20 mouse cellular contexts compared by ENCODE assay signal in genomic region chr5:115182925-115183324, GRCm38 (mm10). TPM values are rescaled to one million over a fixed set of nuclear protein-coding genes. Genes with fewer than 3 reads are reported as not detected.
DNase-seq lines count a peak whose midpoint lies in the region; ATAC-seq lines count a peak whose summit lies in the region.
"Had no signal": no experiment of that assay in that cellular context is flagged by ENCODE, and none has a peak within 500 bp of the region (broad histone marks: within the 10 kb centered on the region; RNA-seq: fewer than 3 reads in every experiment).

No protein-coding gene starts in this region.

- H3K4me2 ChIP-seq in heart, embryonic 11.5 days, result no peak overlapping the region
- no peak overlapping the region for H3K4me2 ChIP-seq in hindbrain, embryonic 13.5 days
- H3K4me2 ChIP-seq in hindbrain, embryonic 16.5 days (ENCODE audit: low read length), result no peak overlapping the region
- H3K4me2 ChIP-seq: forebrain, embryonic 12.5 days; liver, embryonic 12.5 days; lung, embryonic 14.5 days had no signal

- H3K4me1 ChIP-seq in heart, embryonic 10.5 days, result peaks cover 61% of the 10 kb centered on the region
- H3K4me1 ChIP-seq in heart, embryonic 11.5 days (ENCODE audit: control insufficient read depth, insufficient read depth, low read length), result peaks cover 37% of the 10 kb centered on the region
- H3K4me1 ChIP-seq in hindbrain, embryonic 13.5 days (replicated peaks), result peaks cover 66% of the 10 kb centered on the region
- peaks cover 27% of the 10 kb centered on the region for H3K4me1 ChIP-seq in hindbrain, embryonic 16.5 days (ENCODE audit: control insufficient read depth, insufficient read depth, low read depth, low read length)

- H3K4me3 ChIP-seq in heart, embryonic 10.5 days, result no peak overlapping the region
- H3K4me3 ChIP-seq in heart, embryonic 11.5 days (ENCODE audit: low read depth, low read length), result no peak overlapping the region
- H3K4me3 ChIP-seq in hindbrain, embryonic 13.5 days, result no peak overlapping the region
- no peak overlapping the region for H3K4me3 ChIP-seq in hindbrain, embryonic 16.5 days (ENCODE audit: low read length)
- H3K4me3 ChIP-seq: forebrain, embryonic 12.5 days; hindbrain, embryonic 10.5 days; liver, embryonic 12.5 days had no signal

- no peaks in the 10 kb centered on the region for H3K9me3 ChIP-seq in heart, embryonic 10.5 days
- H3K9me3 ChIP-seq in heart, embryonic 11.5 days (replicated peaks; ENCODE audit: control insufficient read depth, low read length), result no peaks in the 10 kb centered on the region
- no peaks in the 10 kb centered on the region for H3K9me3 ChIP-seq in hindbrain, embryonic 13.5 days
- H3K9me3 ChIP-seq in hindbrain, embryonic 16.5 days (ENCODE audit: control insufficient read depth, low read length), result no peaks in the 10 kb centered on the region
- H3K9me3 ChIP-seq: forebrain, embryonic 12.5 days; hindbrain, embryonic 10.5 days; liver, embryonic 12.5 days had no signal

- no peak overlapping the region for H3K9ac ChIP-seq in heart, embryonic 11.5 days (ENCODE audit: low read depth, low read length)
- no peak overlapping the region for H3K9ac ChIP-seq in hindbrain, embryonic 13.5 days
- no peak overlapping the region for H3K9ac ChIP-seq in hindbrain, embryonic 16.5 days (ENCODE audit: low read depth, low read length)
- H3K9ac ChIP-seq: forebrain, embryonic 12.5 days; liver, embryonic 12.5 days; lung, embryonic 14.5 days had no signal

- WGBS in heart, embryonic 10.5 days, result 71% methylated on average over 8 of the region's 8 CpGs
- 67% methylated on average over 8 of the region's 8 CpGs for WGBS in heart, embryonic 11.5 days (ENCODE audit: insufficient replicate concordance)
- WGBS in hindbrain, embryonic 13.5 days, result 79% methylated on average over 8 of the region's 8 CpGs
- 67% methylated on average over 8 of the region's 8 CpGs for WGBS in hindbrain, embryonic 16.5 days

- peaks cover 22% of the 10 kb centered on the region for H3K27me3 ChIP-seq in heart, embryonic 10.5 days (ENCODE audit: insufficient read depth, poor library complexity, severe bottlenecking)
- H3K27me3 ChIP-seq in heart, embryonic 11.5 days (ENCODE audit: control insufficient read depth, insufficient read depth, low read length), result 0 out of 2 replicates have a peak, but pooled peaks cover 3% of the 10 kb centered on the region
- H3K27me3 ChIP-seq in hindbrain, embryonic 13.5 days, result peaks cover 12% of the 10 kb centered on the region
- H3K27me3 ChIP-seq in hindbrain, embryonic 16.5 days (replicated peaks; ENCODE audit: control insufficient read depth, insufficient read depth, low read length), result no peaks in the 10 kb centered on the region

- no peak for ATAC-seq in heart, embryonic 11.5 days (replicated peaks; ENCODE audit: insufficient number of reproducible peaks, low FRiP score, low TSS enrichment)
- ATAC-seq in hindbrain, embryonic 13.5 days (ENCODE audit: low FRiP score), result no peak
- no peak for ATAC-seq in hindbrain, embryonic 16.5 days
- ATAC-seq: liver, embryonic 12.5 days had no signal

- no peaks in the 10 kb centered on the region for H3K36me3 ChIP-seq in heart, embryonic 10.5 days
- H3K36me3 ChIP-seq in heart, embryonic 11.5 days (ENCODE audit: control insufficient read depth, insufficient read depth, low read length), result no peaks in the 10 kb centered on the region
- H3K36me3 ChIP-seq in hindbrain, embryonic 13.5 days, result no peaks in the 10 kb centered on the region
- H3K36me3 ChIP-seq in hindbrain, embryonic 16.5 days (ENCODE audit: control insufficient read depth, insufficient read depth, low read length), result no peaks in the 10 kb centered on the region
- H3K36me3 ChIP-seq: forebrain, embryonic 12.5 days; hindbrain, embryonic 10.5 days; liver, embryonic 12.5 days had no signal

- peak overlapping the region; percentile 53 for H3K27ac ChIP-seq in heart, embryonic 10.5 days
- H3K27ac ChIP-seq in heart, embryonic 11.5 days (ENCODE audit: low read depth, low read length), result no peak overlapping the region
- H3K27ac ChIP-seq in hindbrain, embryonic 13.5 days, result peak overlapping the region; percentile 12; the same call in 1 of the 2 replicates
- no peak overlapping the region for H3K27ac ChIP-seq in hindbrain, embryonic 16.5 days (ENCODE audit: low read depth, low read length)
- H3K27ac ChIP-seq: forebrain, embryonic 12.5 days; hindbrain, embryonic 10.5 days; liver, embryonic 12.5 days had no signal

- DNase-seq in heart, embryonic 10.5 days (ENCODE audit: low spot score), result no peak
- DNase-seq in retina, postnatal 1 day, result peak; percentile 50
- no peak for DNase-seq in retina, embryonic 14.5 days (ENCODE audit: low spot score)
- no peak for DNase-seq in urinary bladder, postnatal 36 days (ENCODE audit: low spot score in 2 of 2)
- DNase-seq: adrenal gland, postnatal 36 days; B cell, adult 2 months; cerebellum, adult 18-20 months; cerebellum, postnatal 25 days; gastrocnemius, postnatal 14 days; kidney, adult 18-20 months; kidney, postnatal 10 days; lung, embryonic 14.5 days; lung, postnatal 4 days; thymus, postnatal 36 days had no signal

RNA-seq across cellular contexts. Expression of gene Cabp1, which starts 11.3 kb away (rescaled TPM):
- polyA plus RNA-seq in heart, embryonic 10.5 days (2016; fragmentation: Nextera tagmentation; extraction: Ambion mirVana), result 0.79 and 1.2 TPM in 2 replicates
- polyA plus RNA-seq in heart, embryonic 11.5 days (2014; fragmentation: Nextera tagmentation; extraction: Ambion mirVana), result 0.63 and 1.3 TPM in 2 replicates
- polyA plus RNA-seq in hindbrain, embryonic 13.5 days (2015; fragmentation: Nextera tagmentation; extraction: Ambion mirVana), result 12.4 and 13.0 TPM in 2 replicates
- 6.5 and 11.6 TPM in 2 replicates for polyA plus RNA-seq in hindbrain, embryonic 16.5 days (2015; fragmentation: Nextera tagmentation; extraction: Ambion mirVana)

RNA-seq across cellular contexts. Expression of gene Mlec, which starts 24.9 kb away (rescaled TPM):
- polyA plus RNA-seq in heart, embryonic 10.5 days (2016; fragmentation: Nextera tagmentation; extraction: Ambion mirVana), result 110 and 113 TPM in 2 replicates
- 68.9 and 77.8 TPM in 2 replicates for polyA plus RNA-seq in heart, embryonic 11.5 days (2014; fragmentation: Nextera tagmentation; extraction: Ambion mirVana)
- 22.3 and 27.2 TPM in 2 replicates for polyA plus RNA-seq in hindbrain, embryonic 13.5 days (2015; fragmentation: Nextera tagmentation; extraction: Ambion mirVana)
- polyA plus RNA-seq in hindbrain, embryonic 16.5 days (2015; fragmentation: Nextera tagmentation; extraction: Ambion mirVana), result 23.8 and 31.5 TPM in 2 replicates

RNA-seq across cellular contexts. Expression of gene Unc119b, which starts 48.1 kb away (rescaled TPM):
- polyA plus RNA-seq in heart, embryonic 10.5 days (2016; fragmentation: Nextera tagmentation; extraction: Ambion mirVana), result 25.7 and 35.8 TPM in 2 replicates
- polyA plus RNA-seq in heart, embryonic 11.5 days (2014; fragmentation: Nextera tagmentation; extraction: Ambion mirVana), result 18.9 and 21.6 TPM in 2 replicates
- 36.7 and 38.0 TPM in 2 replicates for polyA plus RNA-seq in hindbrain, embryonic 13.5 days (2015; fragmentation: Nextera tagmentation; extraction: Ambion mirVana)
- 31.5 and 36.8 TPM in 2 replicates for polyA plus RNA-seq in hindbrain, embryonic 16.5 days (2015; fragmentation: Nextera tagmentation; extraction: Ambion mirVana)

RNA-seq across cellular contexts. Expression of gene Pop5, which starts 52.7 kb away (rescaled TPM):
- polyA plus RNA-seq in heart, embryonic 10.5 days (2016; fragmentation: Nextera tagmentation; extraction: Ambion mirVana), result 88.7 and 117 TPM in 2 replicates
- polyA plus RNA-seq in heart, embryonic 11.5 days (2014; fragmentation: Nextera tagmentation; extraction: Ambion mirVana), result 86.9 and 90.6 TPM in 2 replicates
- polyA plus RNA-seq in hindbrain, embryonic 13.5 days (2015; fragmentation: Nextera tagmentation; extraction: Ambion mirVana), result 103 and 105 TPM in 2 replicates
- polyA plus RNA-seq in hindbrain, embryonic 16.5 days (2015; fragmentation: Nextera tagmentation; extraction: Ambion mirVana), result 106 and 107 TPM in 2 replicates

Comparison
In these comparisons a context has a peak if more than half of its experiments do, and no peak if none do; other contexts are left out.
1. H3K27ac ChIP-seq: peak in heart, embryonic 10.5 days (single experiment) and hindbrain, embryonic 13.5 days (single experiment); none in heart, embryonic 11.5 days (single experiment) and hindbrain, embryonic 16.5 days (single experiment).